Mouse (Mus musculus): ENCODE results near the gene Zc3h7b.

- no peak for TF ChIP-seq GATA1 (IDR thresholded peaks at IDR 0.05; ENCODE audit: borderline replicate concordance, low read length)
- no peak for TF ChIP-seq FLI1 (IDR thresholded peaks at IDR 0.05; ENCODE audit: low read length)
Observed at GRCm38 (mm10) chr15:81804883-81805282, 60.0 kb downstream of the Zc3h7b start.

Data from megakaryocyte, embryonic 14.5 days (primary cell).